Mouse (Mus musculus): ENCODE data around the gene Spink2. TPM values are rescaled to one million over a fixed set of nuclear protein-coding genes. Genes with fewer than 3 reads are reported as not detected.

The Spink2 gene
- 0.61 and 0.63 TPM in 2 replicates for polyA plus RNA-seq (2015; fragmentation: Nextera tagmentation; extraction: Ambion mirVana)

GRCm38 (mm10) chr5:77211236-77211635 is at the start of gene Spink2:
Spink2 (minus strand) TSS chr5:77211471.

Other genes with a start within 250 kb of the Spink2 start
- gene Srp72, start 236.8 kb downstream of the Spink2 start, polyA plus RNA-seq (2015; fragmentation: Nextera tagmentation; extraction: Ambion mirVana), result 45.1 and 52.7 TPM in 2 replicates
- not detected in 2 replicates for gene Arl9, start 207.4 kb downstream of the Spink2 start, polyA plus RNA-seq (2015; fragmentation: Nextera tagmentation; extraction: Ambion mirVana)
- gene Thegl, start 195.4 kb downstream of the Spink2 start, polyA plus RNA-seq (2015; fragmentation: Nextera tagmentation; extraction: Ambion mirVana), result 0.29 and 0.35 TPM in 2 replicates
- gene Hopx, start 96.3 kb downstream of the Spink2 start, polyA plus RNA-seq (2015; fragmentation: Nextera tagmentation; extraction: Ambion mirVana), result 3.0 and 3.5 TPM in 2 replicates
- 10.7 and 14.4 TPM in 2 replicates for gene Rest, start 54.0 kb upstream of the Spink2 start, polyA plus RNA-seq (2015; fragmentation: Nextera tagmentation; extraction: Ambion mirVana)
- gene Noa1, start 98.6 kb upstream of the Spink2 start, polyA plus RNA-seq (2015; fragmentation: Nextera tagmentation; extraction: Ambion mirVana), result 22.7 and 24.1 TPM in 2 replicates
- gene Polr2b, start 98.7 kb upstream of the Spink2 start, polyA plus RNA-seq (2015; fragmentation: Nextera tagmentation; extraction: Ambion mirVana), result 34.1 and 36.2 TPM in 2 replicates
- gene Igfbp7, start 196.6 kb upstream of the Spink2 start, polyA plus RNA-seq (2015; fragmentation: Nextera tagmentation; extraction: Ambion mirVana), result 349 and 422 TPM in 2 replicates